25 mouse cellular contexts compared by ENCODE assay signal in genomic region chr6:32937643-32938042, GRCm38 (mm10).
DNase-seq lines count a peak whose midpoint lies in the region; ATAC-seq and TF ChIP-seq lines count a peak whose summit lies in the region.
"Had no signal": no experiment of that assay in that cellular context is flagged by ENCODE, and none has a peak within 500 bp of the region (broad histone marks: within the 10 kb centered on the region; RNA-seq: fewer than 3 reads in every experiment).

No protein-coding gene starts in this region.

- H3K79me2 ChIP-seq in MEL (ENCODE audit: control insufficient read depth, insufficient read depth, low read length, poor library complexity), result peaks cover 6% of the 10 kb centered on the region

- no peak overlapping the region for H3K4me3 ChIP-seq in liver, embryonic 14.5 days (ENCODE audit: insufficient read depth in 1 of 2, low read depth in 2 of 2, low read length in 2 of 2)
- no peak overlapping the region for H3K4me3 ChIP-seq in MEL (ENCODE audit: control insufficient read depth in 1 of 2, insufficient read depth in 1 of 2, low read depth in 2 of 2, low read length in 2 of 2)
- H3K4me3 ChIP-seq: embryonic facial prominence, embryonic 10.5 days; embryonic facial prominence, embryonic 12.5 days; forebrain, embryonic 13.5 days; forebrain, embryonic 15.5 days had no signal

- TF ChIP-seq CTCF in liver, embryonic 14.5 days (IDR thresholded peaks at IDR 0.05; ENCODE audit: low read depth), result no peak
- no peak for TF ChIP-seq CTCF in MEL (IDR thresholded peaks at IDR 0.05 in 2 of 3, conservative IDR thresholded peaks at IDR 0.05 in 1 of 3; ENCODE audit: control insufficient read depth in 1 of 3, insufficient read depth in 1 of 3, low read depth in 2 of 3, low read length in 3 of 3, poor library complexity in 1 of 3, severe bottlenecking in 1 of 3)

- ATAC-seq in liver, embryonic 14.5 days (ENCODE audit: insufficient read depth), result 0 out of 2 replicates have a peak, but pooled peaks have one; percentile 41
- peak; percentile 86 for ATAC-seq in megakaryocyte progenitor cell, adult 5-6 weeks (replicated peaks; ENCODE audit: poor library complexity)
- ATAC-seq: CD4-positive, CD25-positive, alpha-beta regulatory T cell, adult 4 months; forebrain, embryonic 13.5 days; forebrain, embryonic 15.5 days; forebrain, postnatal 0 days had no signal

- 0 out of 2 replicates have a peak, but pooled peaks have one; percentile 17 for TF ChIP-seq EP300 in liver, embryonic 14.5 days (IDR thresholded peaks at IDR 0.05; ENCODE audit: low read depth)
- peak; percentile 63 to 73 for TF ChIP-seq EP300 in MEL (IDR thresholded peaks at IDR 0.05; ENCODE audit: low read depth in 1 of 2, low read length in 2 of 2)

- 17% methylated on average over 1 of the region's 1 CpGs for WGBS in liver, embryonic 14.5 days (ENCODE audit: insufficient replicate concordance)

- no peaks in the 10 kb centered on the region for H3K9me3 ChIP-seq in liver, embryonic 14.5 days (ENCODE audit: control insufficient read depth, low read length)
- H3K9me3 ChIP-seq in MEL (replicated peaks; ENCODE audit: insufficient read depth, low read length), result no peaks in the 10 kb centered on the region
- H3K9me3 ChIP-seq: embryonic facial prominence, embryonic 10.5 days; embryonic facial prominence, embryonic 12.5 days; forebrain, embryonic 13.5 days; forebrain, embryonic 15.5 days; G1E had no signal

- TF ChIP-seq POLR2A in MEL (IDR thresholded peaks at IDR 0.05; ENCODE audit: control insufficient read depth in 1 of 2, insufficient read depth in 1 of 2, low read depth in 1 of 2, low read length in 2 of 2, poor library complexity in 1 of 2), result no peak

- no peak for TF ChIP-seq RAD21 in MEL (IDR thresholded peaks at IDR 0.05; ENCODE audit: low read depth, low read length)

- H3K4me2 ChIP-seq in liver, embryonic 14.5 days (ENCODE audit: low read depth), result no peak overlapping the region
- H3K4me2 ChIP-seq: embryonic facial prominence, embryonic 12.5 days; forebrain, embryonic 13.5 days; forebrain, embryonic 15.5 days had no signal

- no peaks in the 10 kb centered on the region for H3K27me3 ChIP-seq in liver, embryonic 14.5 days (ENCODE audit: control insufficient read depth, insufficient read depth, low read length)
- H3K27me3 ChIP-seq in MEL (ENCODE audit: control insufficient read depth in 1 of 2, insufficient read depth in 2 of 2, low read length in 2 of 2), result no peaks in the 10 kb centered on the region
- H3K27me3 ChIP-seq: CH12.LX; embryonic facial prominence, embryonic 12.5 days had no signal

- no peak overlapping the region for H3K9ac ChIP-seq in liver, embryonic 14.5 days (replicated peaks)
- no peak overlapping the region for H3K9ac ChIP-seq in MEL (ENCODE audit: control insufficient read depth, low read depth, low read length, poor library complexity, severe bottlenecking)
- H3K9ac ChIP-seq: embryonic facial prominence, embryonic 12.5 days; forebrain, embryonic 13.5 days; forebrain, embryonic 15.5 days; forebrain, postnatal 0 days had no signal

- H3K4me1 ChIP-seq in liver, embryonic 14.5 days (replicated peaks; ENCODE audit: control insufficient read depth in 2 of 2, insufficient read depth in 2 of 2, low read length in 1 of 2), result peaks cover 0 to 5% of the 10 kb centered on the region in 2 experiments; a peak in 2 of 4 replicates
- peaks cover 12 to 22% of the 10 kb centered on the region in 2 experiments for H3K4me1 ChIP-seq in MEL (ENCODE audit: control insufficient read depth in 1 of 2, insufficient read depth in 2 of 2, low read length in 2 of 2)

- H3K27ac ChIP-seq in liver, embryonic 14.5 days, result no peak overlapping the region
- H3K27ac ChIP-seq in MEL (ENCODE audit: control insufficient read depth, low read depth, low read length), result no peak overlapping the region
- H3K27ac ChIP-seq: embryonic facial prominence, embryonic 10.5 days; embryonic facial prominence, embryonic 12.5 days; forebrain, embryonic 13.5 days; forebrain, embryonic 15.5 days had no signal

- H3K36me3 ChIP-seq in liver, embryonic 14.5 days (replicated peaks; ENCODE audit: control insufficient read depth, insufficient read depth, low read depth), result no peaks in the 10 kb centered on the region
- peaks cover 2 to 40% of the 10 kb centered on the region in 2 experiments for H3K36me3 ChIP-seq in MEL (ENCODE audit: control insufficient read depth in 1 of 2, insufficient read depth in 2 of 2, low read length in 2 of 2)
- H3K36me3 ChIP-seq: embryonic facial prominence, embryonic 10.5 days; embryonic facial prominence, embryonic 12.5 days; forebrain, embryonic 15.5 days had no signal

- peak in 2 of 3 experiments; percentile 3 to 16 for DNase-seq in liver, embryonic 14.5 days (ENCODE audit: low read depth in 3 of 3, low spot score in 3 of 3)
- DNase-seq in liver, result no peak
- DNase-seq in 416B (ENCODE audit: low read depth), result peak; percentile 69
- peak; percentile 59 for DNase-seq in MEL (ENCODE audit: low read depth, low spot score)
- DNase-seq in urinary bladder, adult 18-20 months (ENCODE audit: low spot score in 2 of 2), result no peak
- no peak for DNase-seq in cerebellum, adult 8-10 months
- no peak for DNase-seq in heart, adult 8-10 months (ENCODE audit: low spot score)
- DNase-seq: adrenal gland, adult 2 months; adrenal gland, postnatal 10 days; adrenal gland, postnatal 25 days; B cell, adult 2 months; cerebellum, adult 11 months; cerebellum, adult 18-20 months; cerebellum, adult 9-10 months; cerebellum, postnatal 14 days; cerebellum, postnatal 36 days; forebrain, postnatal 0 days had no signal

TF ChIP-seq in MEL, 35 proteins besides CTCF, POLR2A, EP300 and RAD21:
- TF ChIP-seq GABPA (IDR thresholded peaks at IDR 0.05; ENCODE audit: low read depth, low read length), result no peak
- no peak for TF ChIP-seq POLR2AphosphoS5 (IDR thresholded peaks at IDR 0.05; ENCODE audit: borderline replicate concordance, low read depth, low read length)
- no peak for TF ChIP-seq POLR2AphosphoS2 (IDR thresholded peaks at IDR 0.05; ENCODE audit: low read length)
- TF ChIP-seq ETS1 (IDR thresholded peaks at IDR 0.05; ENCODE audit: low read depth, low read length), result peak; percentile 59; the same call in 1 of the 2 replicates
- no peak for TF ChIP-seq MAFK (IDR thresholded peaks at IDR 0.05; ENCODE audit: borderline replicate concordance, low read depth, low read length)
- peak; percentile 38 for TF ChIP-seq TAL1 (IDR thresholded peaks at IDR 0.05; ENCODE audit: low read length)
- TF ChIP-seq BHLHE40 (IDR thresholded peaks at IDR 0.05; ENCODE audit: borderline replicate concordance, low read depth, low read length), result no peak
- TF ChIP-seq MXI1 (IDR thresholded peaks at IDR 0.05; ENCODE audit: low read depth, low read length), result 0 out of 2 replicates have a peak, but pooled peaks have one; percentile 22
- TF ChIP-seq MEF2A (IDR thresholded peaks at IDR 0.05; ENCODE audit: extremely low read depth, insufficient replicate concordance, low read depth, low read length, poor library complexity, severe bottlenecking), result no peak
- TF ChIP-seq RCOR1 (IDR thresholded peaks at IDR 0.05; ENCODE audit: low read depth, low read length), result peak; percentile 17; the same call in 1 of the 2 replicates
- TF ChIP-seq USF1 (IDR thresholded peaks at IDR 0.05; ENCODE audit: low read depth, low read length), result no peak
- no peak for TF ChIP-seq CHD1 (IDR thresholded peaks at IDR 0.05; ENCODE audit: low read depth, low read length)
- peak; percentile 72 for TF ChIP-seq GATA1 (IDR thresholded peaks at IDR 0.05; ENCODE audit: low read depth, low read length)
- peak; percentile 76 for TF ChIP-seq TCF12 (IDR thresholded peaks at IDR 0.05; ENCODE audit: low read depth, low read length)
- TF ChIP-seq NELFE (IDR thresholded peaks at IDR 0.05; ENCODE audit: low read depth, low read length), result no peak
- no peak for TF ChIP-seq JUND (IDR thresholded peaks at IDR 0.05; ENCODE audit: low read depth, low read length)
- no peak for TF ChIP-seq CHD2 (IDR thresholded peaks at IDR 0.05; ENCODE audit: low read length)
- no peak for TF ChIP-seq MAX (IDR thresholded peaks at IDR 0.05; ENCODE audit: low read length)
- no peak for TF ChIP-seq E2F4 (IDR thresholded peaks at IDR 0.05; ENCODE audit: borderline replicate concordance, low read depth, low read length)

Comparison
In these comparisons a context has a peak if more than half of its experiments do, and no peak if none do; other contexts are left out.
1. DNase-seq: peak in liver, embryonic 14.5 days (2 of 3), 416B (single experiment) and MEL (single experiment); none in liver (single experiment), urinary bladder, adult 18-20 months (0 of 2), cerebellum, adult 8-10 months (single experiment) and heart, adult 8-10 months (single experiment).